Comparison of ENCODE assay signal across 17 mouse cellular contexts in the genomic region with DNA sequence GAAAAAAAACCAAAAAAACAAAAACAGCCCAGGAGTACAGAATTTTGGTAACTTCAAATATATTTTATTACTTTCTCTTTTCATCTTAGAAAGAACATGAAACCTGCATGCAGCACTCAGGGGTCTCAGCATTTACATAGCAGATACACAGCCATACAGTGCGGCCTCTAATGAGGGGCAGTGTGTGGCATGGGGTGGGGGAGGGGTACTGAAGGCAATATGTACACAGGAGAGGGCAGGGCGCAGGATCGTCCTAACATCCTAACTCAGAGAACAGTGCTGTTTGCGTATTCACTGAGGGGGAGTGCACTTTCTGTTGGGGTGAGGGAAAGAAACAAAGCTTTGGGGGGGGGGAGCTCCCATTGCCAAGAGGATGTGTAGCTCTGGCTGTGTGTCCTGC. TPM values are rescaled to one million over a fixed set of nuclear protein-coding genes. Genes with fewer than 3 reads are reported as not detected.
"Had no signal": no experiment of that assay in that cellular context is flagged by ENCODE, and none has a peak within 500 bp of the region (broad histone marks: within the 10 kb centered on the region; RNA-seq: fewer than 3 reads in every experiment).

No protein-coding gene starts in this region.

- DNase-seq: kidney, adult 18-20 months; kidney, postnatal 14 days; lung, postnatal 14 days; thymus, postnatal 14 days had no signal

- H3K27ac ChIP-seq: left cerebral cortex, adult 2 months; liver, embryonic 12.5 days; lung, embryonic 15.5 days; midbrain, embryonic 13.5 days; stomach, postnatal 0 days had no signal

- H3K4me3 ChIP-seq: left cerebral cortex, adult 2 months; limb, embryonic 15.5 days; liver, embryonic 12.5 days; lung, embryonic 15.5 days; midbrain, embryonic 13.5 days had no signal

- H3K4me1 ChIP-seq: liver, embryonic 12.5 days; lung, embryonic 15.5 days had no signal

- H3K36me3 ChIP-seq: liver, embryonic 12.5 days; lung, embryonic 15.5 days; midbrain, embryonic 13.5 days had no signal

- H3K9me3 ChIP-seq: limb, embryonic 15.5 days; lung, embryonic 15.5 days; midbrain, embryonic 13.5 days had no signal

- ATAC-seq: liver, embryonic 12.5 days had no signal

- H3K9ac ChIP-seq: limb, embryonic 15.5 days; liver, embryonic 12.5 days; lung, embryonic 15.5 days; midbrain, embryonic 13.5 days had no signal

- H3K4me2 ChIP-seq: liver, embryonic 12.5 days; lung, embryonic 15.5 days; midbrain, embryonic 13.5 days had no signal

RNA-seq across cellular contexts. Expression of gene Cxcl14, which starts 7.8 kb away (rescaled TPM):
- total RNA-seq: megakaryocyte-erythroid progenitor cell, adult 5-6 weeks had no signal

RNA-seq across cellular contexts. Expression of gene Neurog1, which starts 36.6 kb away (rescaled TPM):
- total RNA-seq: left cerebral cortex, adult 2 months; left cerebral cortex, postnatal 14 days; megakaryocyte-erythroid progenitor cell, adult 5-6 weeks; midbrain, postnatal 0 days had no signal
- polyA plus RNA-seq: kidney, embryonic 14.5 days; large intestine, adult 2 months; limb, embryonic 15.5 days; liver, embryonic 12.5 days; liver, embryonic 16.5 days; lung, embryonic 15.5 days; midbrain, postnatal 0 days; stomach, postnatal 0 days; urinary bladder, adult 2 months had no signal
